Mouse (Mus musculus): ENCODE results near the gene Serpinb9b. TPM values are rescaled to one million over a fixed set of nuclear protein-coding genes. Genes with fewer than 3 reads are reported as not detected.

Gene Serpinb9b
- total RNA-seq, 4 experiments from 2014 or later = 0.15 to 0.41 (median 0.28) TPM; not detected in 1

- no peak for DNase-seq
Measured at GRCm38 (mm10) chr13:33047234-33047633, 20.0 kb downstream of the Serpinb9b start.

GRCm38 (mm10) chr13:33048187-33048586, 21.0 kb downstream of the Serpinb9b start:
- no peak for DNase-seq

GRCm38 (mm10) chr13:33051697-33052096, 24.5 kb downstream of the Serpinb9b start:
- no peak for DNase-seq

GRCm38 (mm10) chr13:33063048-33063447, 35.8 kb downstream of the Serpinb9b start:
- no peak for DNase-seq

GRCm38 (mm10) chr13:33067387-33067977, 40.3 kb downstream of the Serpinb9b start:
- no peak for DNase-seq

GRCm38 (mm10) chr13:33068164-33068563, 40.9 kb downstream of the Serpinb9b start:
- DNase-seq = no peak

- no peak for DNase-seq
Measured at GRCm38 (mm10) chr13:33071776-33072175, 44.6 kb downstream of the Serpinb9b start.

GRCm38 (mm10) chr13:33074029-33074428, 46.8 kb downstream of the Serpinb9b start:
- peak; percentile 52 for DNase-seq

- DNase-seq = no peak
Measured at GRCm38 (mm10) chr13:33076247-33076646, 49.0 kb downstream of the Serpinb9b start.

- no peak for DNase-seq
Measured at GRCm38 (mm10) chr13:33077026-33077685, 49.9 kb downstream of the Serpinb9b start.

GRCm38 (mm10) chr13:33078056-33078705, 51.0 kb downstream of the Serpinb9b start, which contains the start of gene Serpinb1b:
Gene Serpinb1b, plus strand, starts transcription at chr13:33078575.
- DNase-seq = no peak

GRCm38 (mm10) chr13:33079391-33079790, 52.2 kb downstream of the Serpinb9b start:
- DNase-seq = no peak

- DNase-seq = no peak
Measured at GRCm38 (mm10) chr13:33080356-33080755, 53.1 kb downstream of the Serpinb9b start.

GRCm38 (mm10) chr13:33083834-33084233, 56.6 kb downstream of the Serpinb9b start:
- DNase-seq = no peak

GRCm38 (mm10) chr13:33084975-33085694, 57.9 kb downstream of the Serpinb9b start:
- no peak for DNase-seq

GRCm38 (mm10) chr13:33085695-33086432, 58.6 kb downstream of the Serpinb9b start:
- no peak for DNase-seq

- DNase-seq = no peak
Measured at GRCm38 (mm10) chr13:33089566-33089965, 62.4 kb downstream of the Serpinb9b start.

GRCm38 (mm10) chr13:33090546-33090945, 63.3 kb downstream of the Serpinb9b start:
- no peak for DNase-seq

GRCm38 (mm10) chr13:33091306-33091705, 64.1 kb downstream of the Serpinb9b start:
- DNase-seq = no peak

Data from adrenal gland, adult 8-10 months (tissue).